Mouse (Mus musculus) ovary, postnatal 14 days (tissue): ENCODE measurements at regions not wholly inside any gene's neighbourhood (a gene's known extent, or its start where the extent isn't known, plus 50 kb on each side); places are given as distances from the start of the nearest gene placed in this dataset.
A peak's percentile ranks its signal among the peaks of the same experiment; 100 is the strongest.

ENCODE experiments used
- DNase-seq: peaks from one replicate; pipeline ENCODE4 v3.0.0; 2022; ENCODE audit warnings: low spot score

DNA sequence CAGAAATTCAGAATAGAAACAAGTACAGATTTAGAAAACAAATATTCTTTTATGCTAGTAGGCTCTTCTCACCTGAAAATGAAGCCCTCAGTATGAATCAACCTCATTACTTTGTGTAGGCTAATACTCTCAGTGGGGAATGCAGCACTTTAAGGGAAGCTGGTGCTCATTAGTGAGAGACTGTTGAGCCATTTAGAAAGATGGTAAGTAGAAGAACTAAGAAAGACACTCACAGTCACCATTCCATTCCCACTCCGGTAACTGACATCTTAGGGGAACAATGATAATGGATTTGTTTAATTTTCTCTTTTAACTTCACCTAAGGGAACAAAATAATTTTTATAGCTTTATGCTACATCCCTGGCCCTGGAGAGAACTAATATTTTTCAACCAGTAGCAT is 648.0 kb upstream of the Nova1 start:
- no peak for DNase-seq

DNA sequence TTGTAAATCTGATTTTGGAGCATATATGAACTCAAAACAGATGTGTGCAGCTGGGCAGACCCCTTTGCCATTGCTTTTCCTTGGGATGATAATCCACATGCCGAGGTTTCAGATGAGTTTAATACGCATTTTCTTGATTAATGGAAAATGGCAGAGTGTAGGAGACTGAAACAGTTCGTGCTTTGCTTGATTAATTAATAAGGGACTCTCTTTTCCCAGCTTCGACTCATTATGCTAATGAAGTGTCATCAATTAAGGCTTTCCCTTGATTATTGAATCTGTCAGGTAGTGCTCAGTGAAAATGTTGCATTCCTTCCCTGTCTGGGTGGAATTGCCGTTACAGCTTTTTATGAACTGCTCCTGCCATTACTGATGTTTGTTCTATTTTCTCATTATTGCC is 647.2 kb upstream of the Nova1 start:
- no peak for DNase-seq

DNA sequence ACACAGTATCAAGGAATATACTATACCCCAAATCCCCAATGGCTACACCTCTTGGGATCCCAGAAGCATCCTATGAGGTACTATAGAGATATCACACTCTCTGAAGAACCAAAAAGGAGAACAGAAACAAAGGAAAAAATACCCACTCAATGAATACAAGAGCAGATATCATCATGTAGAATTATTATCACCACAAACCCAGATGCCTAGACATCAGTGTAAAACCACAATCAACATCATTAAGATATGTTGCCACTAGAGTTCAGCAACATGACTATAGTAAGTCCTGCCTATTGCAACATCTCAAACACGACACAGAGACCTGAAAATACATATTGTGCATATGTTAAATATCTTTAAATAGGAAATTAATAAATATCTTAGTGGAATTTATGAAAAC is 612.9 kb upstream of the Nova1 start:
- no peak for DNase-seq

DNA sequence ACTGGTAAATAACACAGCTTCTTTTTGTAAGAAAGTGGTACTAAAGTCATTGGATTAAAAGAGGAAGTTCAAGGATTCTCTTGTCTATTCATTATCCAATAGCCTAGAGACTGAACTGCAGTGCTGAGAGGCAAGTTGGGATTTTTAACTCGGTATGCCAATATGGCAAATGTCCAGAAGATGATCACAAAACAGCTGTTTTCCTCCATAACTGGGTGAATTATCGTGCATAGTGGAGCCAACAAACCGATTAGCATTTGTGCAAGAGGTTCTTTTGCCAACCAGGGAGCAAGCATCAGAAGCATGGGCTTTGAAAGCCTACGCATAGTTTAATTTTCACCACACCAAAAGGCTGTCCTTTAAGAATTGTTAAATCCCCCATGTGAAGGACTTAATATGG is 593.5 kb upstream of the Nova1 start:
- no peak for DNase-seq

DNA sequence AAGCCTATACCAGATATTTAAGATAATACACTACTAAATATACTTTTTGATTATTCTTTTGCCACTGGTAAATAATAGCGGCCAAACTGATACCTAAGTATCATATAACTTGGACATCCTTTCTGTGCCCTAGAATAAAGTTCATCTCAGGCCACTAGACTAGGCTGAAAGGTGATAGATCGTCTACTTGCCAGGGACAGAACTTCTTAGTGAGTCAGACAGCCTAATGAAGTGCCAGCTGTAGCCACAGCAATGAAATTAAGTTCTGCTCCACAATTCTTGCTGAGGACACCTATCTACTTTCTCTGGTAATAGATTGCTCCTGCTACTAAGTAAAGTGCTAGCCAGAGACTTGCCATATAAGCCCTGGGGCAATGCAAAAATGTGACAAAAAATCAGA is 587.8 kb upstream of the Nova1 start:
- no peak for DNase-seq

DNA sequence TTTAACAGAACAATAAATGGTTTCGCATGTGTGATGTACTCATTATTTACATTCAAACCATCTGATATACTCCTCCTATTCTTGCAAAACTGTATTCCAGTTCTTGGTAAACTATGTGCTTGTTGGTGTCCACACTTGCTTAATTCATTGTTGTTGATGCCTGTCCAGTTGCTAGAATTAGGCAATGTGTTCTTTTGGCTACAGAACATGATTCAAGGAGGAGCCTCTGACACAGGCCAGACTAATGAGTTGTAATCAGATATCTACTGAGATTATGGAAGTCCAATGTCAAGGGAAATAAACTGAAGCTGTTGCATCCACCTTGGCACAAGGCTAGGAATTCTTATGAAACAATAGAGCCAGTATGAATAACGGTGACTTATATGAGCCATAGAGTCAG is 587.4 kb upstream of the Nova1 start:
- no peak for DNase-seq

DNA sequence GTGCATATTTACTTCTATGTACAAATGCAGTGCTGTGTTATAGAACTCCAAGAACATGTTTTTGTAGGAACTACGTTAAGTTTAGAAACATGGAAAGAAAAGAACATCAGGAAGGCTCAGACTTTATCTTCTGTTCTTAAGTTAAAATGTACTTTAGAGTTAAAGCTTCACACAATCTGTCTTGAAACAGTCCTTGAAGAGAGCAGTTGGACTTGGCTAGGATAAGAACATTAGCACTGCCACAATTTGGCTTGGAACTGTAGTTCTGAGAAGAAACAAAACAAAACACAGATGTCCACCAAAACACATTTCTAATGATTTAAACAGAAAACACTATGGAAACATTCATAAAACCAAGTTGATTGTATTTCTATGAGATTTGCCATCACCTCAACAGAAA is 564.5 kb upstream of the Nova1 start:
- no peak for DNase-seq

DNA sequence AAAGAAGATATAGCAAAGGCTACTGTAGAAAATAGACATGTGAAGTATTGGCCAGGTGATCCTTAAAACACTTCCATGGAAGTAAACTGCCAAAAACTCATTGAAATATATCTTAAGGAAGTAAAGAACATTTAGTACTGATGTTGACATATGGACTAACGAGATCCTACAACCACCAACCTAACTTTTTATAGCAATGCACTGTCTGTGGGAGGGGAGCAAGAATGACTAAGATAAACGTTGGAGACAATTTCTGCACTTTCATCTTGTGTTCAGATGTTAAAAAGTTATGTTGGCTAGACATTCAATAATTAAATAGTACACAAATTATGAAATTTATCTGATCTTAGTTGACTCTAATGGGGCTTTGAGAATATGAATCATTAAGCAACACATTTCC is 534.5 kb upstream of the Nova1 start:
- DNase-seq = no peak

DNA sequence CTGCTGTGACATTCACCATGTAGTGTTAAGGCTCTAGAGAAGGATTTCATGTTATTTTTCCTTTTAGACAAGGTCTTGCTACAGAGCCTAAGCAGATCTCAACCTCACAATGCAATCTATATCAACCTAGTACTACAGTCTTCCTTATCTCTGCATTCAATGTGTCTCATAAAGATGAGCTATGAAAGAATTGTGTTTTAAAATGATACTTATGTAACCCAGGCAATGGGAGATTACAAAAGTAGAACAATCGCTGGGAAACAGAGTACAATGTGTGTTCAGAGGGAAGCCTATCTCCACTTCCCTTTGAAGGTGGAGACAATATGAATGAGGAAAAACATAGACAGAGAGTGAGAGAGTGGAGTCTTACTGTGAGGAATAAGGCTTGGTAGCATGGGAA is 532.5 kb upstream of the Nova1 start:
- DNase-seq = no peak

DNA sequence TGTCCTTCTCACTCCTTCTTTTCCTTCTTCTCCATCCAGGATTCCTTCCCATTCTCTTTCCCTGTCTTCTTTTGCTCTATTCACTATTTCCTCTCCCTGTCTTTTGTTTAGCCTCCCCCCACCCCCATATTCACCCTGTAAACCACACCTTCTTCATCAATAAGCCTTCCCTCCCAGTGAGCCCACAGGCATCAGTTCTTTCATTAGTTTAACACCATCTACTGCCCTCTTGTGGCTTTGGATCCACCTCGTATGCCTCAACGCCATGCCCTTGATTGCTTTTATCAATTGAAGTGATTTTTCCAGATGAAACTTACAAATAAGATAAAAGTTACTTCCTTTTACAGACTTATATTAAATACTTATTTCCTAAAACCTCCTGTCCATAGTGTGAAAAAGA is 494.7 kb upstream of the Nova1 start:
- no peak for DNase-seq

DNA sequence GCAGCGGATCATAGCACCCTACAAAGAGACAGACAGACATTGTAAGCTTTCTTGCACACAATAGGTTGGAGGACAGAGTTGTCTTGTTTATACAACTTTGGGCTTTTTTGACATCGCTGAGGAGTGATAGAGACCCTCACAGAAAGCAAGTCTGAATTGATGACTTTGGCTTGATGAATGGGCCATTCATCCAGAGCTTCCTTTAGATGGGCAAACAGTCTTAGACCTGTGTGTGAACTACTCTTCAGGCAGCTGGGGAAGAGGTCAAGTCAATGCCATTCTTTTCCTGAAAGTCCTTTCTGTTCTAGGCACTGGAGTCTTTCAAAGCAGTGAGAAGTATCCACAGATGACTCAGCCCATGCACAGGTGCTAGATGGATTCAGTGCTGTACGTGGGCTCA is 457.2 kb upstream of the Nova1 start:
- DNase-seq = no peak

DNA sequence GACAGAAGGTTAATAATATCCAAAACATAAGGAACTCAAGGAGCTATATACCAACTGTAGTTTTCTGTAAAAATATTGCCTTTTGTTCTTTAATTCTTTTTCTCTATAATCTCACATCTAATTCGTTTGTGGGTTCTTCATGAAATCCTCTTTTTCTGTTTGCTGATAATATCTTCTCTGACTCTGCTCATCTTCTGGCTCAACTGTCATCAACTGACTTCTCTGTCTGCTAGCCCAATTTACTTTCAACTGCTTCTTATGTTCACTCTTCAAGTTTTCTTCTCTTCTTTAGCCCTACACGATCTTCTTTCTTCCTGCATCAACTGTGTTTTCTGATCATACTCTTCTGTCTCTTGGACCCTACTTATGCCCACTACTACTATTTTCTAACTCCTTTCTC is 453.6 kb upstream of the Nova1 start:
- DNase-seq = no peak

DNA sequence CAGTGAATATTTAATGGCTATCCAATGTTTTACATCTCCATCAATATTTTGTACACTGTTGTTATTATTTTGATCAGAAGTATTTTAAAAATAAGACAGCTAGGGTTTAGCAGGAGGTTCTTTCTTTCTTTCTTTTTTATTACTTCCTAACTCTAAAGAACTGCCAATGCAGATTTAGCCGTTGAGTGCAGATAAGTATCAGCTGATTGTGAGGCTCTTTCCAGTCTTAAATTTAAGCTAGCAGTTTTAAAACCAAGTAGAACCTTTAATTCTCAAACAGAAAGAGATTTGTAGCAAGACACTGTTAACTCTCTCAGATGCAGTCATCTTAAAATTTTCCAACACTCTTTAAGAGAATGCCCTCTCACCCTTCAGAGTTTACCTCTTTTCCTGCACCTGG is 445.4 kb upstream of the Nova1 start:
- no peak for DNase-seq

DNA sequence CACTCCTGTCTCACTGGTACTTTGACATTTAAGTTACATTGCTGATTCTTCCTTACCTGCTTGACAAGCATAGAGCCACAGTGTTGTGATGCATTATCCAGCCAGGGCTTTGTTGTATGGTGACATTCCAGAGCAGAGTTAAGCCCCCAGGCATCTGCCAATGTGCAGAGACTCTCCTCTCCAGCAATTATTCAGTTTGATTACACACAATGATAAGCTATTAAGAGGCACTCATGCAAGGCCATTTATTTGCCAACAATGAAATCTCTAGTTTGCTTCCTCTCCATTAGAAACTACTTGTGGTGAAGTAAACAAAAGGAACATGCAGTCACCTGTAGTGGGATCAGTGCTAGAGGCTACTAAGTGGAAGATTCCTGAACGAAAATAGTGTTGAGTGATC is 444.7 kb upstream of the Nova1 start:
- DNase-seq = no peak

DNA sequence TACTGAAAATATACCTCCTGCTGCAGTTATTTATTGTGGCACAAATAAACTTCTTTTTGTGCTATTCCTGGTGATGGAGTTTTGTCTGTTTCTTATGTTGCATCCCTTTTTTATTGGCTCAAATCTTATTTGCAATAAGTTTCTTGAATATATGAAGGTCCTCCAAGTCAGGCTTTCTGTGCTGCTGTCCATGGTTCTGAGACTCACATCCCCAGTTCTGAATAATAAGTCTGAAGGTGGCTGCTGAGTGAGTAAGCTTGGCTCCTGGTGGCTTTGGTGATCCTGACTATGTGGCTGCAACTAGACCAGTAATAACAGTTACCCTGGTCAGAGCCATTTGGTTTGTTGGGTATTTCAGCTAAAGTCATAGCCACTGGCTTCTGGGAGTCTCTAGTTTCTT is 433.6 kb upstream of the Nova1 start:
- DNase-seq = no peak

DNA sequence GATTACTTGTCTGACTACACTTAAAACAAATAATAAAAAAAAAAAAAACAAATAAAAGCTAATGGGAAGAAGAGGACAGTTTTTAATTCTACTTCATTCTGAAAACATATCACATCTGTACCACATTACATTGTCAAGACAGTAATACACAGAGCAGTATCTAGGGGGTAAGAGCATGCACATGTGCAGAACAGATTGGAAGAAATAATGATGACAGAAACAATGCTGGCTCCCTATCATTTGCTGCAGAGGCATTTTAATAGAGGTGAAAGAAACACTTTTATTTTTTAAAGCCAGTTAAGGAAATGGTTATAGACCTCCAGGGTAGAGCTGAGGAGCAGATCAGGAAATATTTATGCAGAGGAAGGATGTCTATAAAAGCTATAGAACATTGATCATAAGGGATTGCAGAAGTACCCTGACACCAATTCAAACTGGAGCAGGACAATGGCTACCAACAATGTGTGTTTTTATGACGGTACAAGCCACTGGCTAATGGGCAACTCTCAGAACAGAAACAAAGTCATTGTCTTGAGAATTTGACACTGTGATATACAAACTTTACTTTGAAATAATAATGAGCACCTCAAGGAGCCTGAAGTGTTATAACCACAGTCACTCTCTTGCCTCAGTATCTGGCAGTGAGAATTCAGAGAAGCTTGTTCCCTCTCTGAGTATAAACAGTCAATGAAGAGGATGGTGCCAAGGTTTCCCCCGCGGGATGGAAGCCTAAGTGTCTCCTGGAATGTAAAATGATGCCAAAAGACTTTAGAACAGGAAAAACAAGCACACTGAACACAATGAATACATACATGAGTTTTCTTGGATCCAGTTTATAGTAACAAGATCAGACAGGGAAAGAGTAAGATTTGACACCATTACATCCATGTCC is 425.1 kb upstream of the Nova1 start:
- DNase-seq = no peak

DNA sequence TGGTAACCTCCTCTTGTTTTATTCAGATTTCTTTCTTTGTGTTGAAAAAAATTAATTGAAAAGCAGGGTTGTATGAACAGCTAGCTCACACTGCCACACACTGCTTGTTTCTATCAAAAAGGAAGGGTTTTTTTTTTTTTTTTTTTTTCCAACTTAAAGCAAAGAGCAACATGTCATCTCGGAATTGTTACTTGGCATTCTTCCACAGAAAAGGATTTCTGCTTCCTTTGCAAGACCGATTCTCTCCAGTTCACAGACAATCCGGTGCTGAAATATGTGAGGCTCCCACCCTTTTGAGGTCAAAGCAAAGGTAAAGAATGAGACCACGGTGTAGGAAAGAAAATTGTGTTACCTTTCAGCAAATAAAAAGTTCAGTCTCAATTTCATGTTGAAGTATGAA is 401.3 kb upstream of the Nova1 start:
- DNase-seq = no peak

DNA sequence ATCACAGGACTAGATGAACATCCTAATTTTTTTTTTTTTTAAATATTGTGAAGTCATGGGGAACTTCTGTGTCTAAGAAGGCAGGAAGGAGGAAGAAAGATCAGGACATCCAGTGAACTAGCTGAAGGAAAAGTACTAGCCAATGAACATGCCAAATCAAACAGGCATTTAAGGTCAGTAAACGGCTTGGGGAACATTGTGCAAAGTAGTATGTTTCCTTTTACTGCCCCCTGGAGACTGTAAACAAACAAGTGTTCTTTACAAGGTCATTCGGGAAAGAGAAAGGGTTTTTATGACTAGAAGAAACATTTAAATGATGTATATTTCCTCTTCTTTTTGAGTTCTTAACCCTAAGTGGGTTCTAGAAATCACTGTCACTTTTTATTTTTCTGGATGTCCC is 400.6 kb upstream of the Nova1 start:
- DNase-seq = no peak

DNA sequence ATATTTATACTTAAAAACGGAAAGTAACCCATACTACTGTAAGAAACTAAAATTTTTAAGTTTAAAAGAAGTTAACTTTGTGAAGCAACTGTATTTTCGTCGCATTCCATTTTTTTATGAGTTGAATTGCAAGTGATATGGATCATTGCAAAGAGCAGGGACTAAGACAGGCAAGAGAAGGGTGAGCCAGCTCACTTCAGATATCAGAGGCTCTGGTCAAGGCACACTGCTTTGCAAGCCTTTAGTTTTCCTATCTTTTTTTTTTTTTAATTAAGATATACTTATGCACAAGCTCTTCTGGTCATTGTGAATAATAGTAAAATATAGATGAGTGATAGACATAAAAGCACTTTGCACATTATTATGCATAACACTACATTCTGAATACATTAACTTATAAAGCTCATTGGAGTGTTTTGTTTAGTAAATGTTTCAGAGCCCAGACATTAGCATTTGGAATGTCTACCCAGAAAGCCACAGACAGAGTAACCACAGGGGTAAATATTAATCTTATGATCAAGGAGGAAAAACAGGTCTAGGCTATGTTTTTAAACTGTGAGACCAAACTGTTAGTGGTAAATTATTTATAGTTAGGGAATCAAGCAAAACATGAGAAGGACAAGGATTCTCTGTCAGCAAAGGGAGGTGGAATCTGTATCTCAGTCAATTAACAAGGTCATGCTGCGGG is 392.8 kb upstream of the Nova1 start:
- no peak for DNase-seq

DNA sequence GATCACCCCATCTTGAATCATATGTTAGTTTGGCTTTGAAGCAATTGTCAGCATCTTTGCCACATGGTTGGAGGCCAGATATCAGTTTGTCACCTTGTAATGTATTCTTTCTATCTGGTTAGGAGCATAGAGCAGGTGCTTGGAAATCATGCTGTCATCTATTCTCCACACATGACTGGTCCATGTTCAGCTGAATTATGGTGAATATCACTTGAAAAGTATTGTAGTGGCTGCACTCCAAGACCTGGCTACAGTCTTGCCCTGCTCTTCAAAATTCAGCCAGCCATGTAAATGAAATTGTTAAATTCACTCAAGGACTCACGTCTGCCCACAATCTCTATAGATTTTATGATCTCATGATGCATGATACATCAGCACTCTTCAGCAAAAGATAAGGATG is 384.2 kb upstream of the Nova1 start:
- no peak for DNase-seq

DNA sequence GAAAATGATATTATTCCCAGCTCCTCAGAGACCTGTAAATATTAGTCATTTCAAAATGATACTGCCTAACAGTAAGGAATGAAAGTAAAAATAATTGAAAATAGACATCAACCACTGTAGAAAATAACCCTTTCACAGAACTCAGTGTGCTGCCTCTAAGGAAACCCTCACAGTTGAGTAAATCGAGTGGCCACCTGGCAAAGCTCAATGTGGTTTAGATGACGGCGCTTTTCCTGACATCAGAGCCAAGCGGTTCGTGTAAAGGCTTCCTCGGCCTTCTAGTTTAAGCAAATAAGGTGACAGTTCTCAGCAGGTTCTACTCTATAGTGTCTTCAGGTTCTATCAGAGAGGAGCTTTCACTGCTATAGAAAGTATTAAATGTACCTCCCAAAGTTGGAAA is 379.9 kb upstream of the Nova1 start:
- no peak for DNase-seq

DNA sequence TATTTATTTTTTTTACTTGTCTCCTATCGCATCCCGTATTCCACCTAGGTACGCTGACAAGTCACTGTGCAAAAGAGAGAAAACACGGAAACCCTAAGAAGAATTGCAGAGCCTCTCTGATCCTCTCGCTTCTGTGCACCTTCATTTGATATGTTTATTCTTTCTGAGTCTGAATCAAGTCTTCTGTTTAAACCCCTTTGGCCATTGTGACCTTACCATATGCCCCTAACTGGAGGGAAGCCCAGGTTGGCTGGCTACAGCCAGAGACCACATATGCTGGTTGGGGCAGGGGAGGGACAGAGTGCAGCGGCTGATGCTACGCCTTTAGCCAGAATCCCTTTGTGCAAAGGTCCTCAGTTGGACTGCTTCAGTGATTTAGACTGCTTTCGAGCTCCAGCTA is 346.0 kb upstream of the Nova1 start:
- no peak for DNase-seq

DNA sequence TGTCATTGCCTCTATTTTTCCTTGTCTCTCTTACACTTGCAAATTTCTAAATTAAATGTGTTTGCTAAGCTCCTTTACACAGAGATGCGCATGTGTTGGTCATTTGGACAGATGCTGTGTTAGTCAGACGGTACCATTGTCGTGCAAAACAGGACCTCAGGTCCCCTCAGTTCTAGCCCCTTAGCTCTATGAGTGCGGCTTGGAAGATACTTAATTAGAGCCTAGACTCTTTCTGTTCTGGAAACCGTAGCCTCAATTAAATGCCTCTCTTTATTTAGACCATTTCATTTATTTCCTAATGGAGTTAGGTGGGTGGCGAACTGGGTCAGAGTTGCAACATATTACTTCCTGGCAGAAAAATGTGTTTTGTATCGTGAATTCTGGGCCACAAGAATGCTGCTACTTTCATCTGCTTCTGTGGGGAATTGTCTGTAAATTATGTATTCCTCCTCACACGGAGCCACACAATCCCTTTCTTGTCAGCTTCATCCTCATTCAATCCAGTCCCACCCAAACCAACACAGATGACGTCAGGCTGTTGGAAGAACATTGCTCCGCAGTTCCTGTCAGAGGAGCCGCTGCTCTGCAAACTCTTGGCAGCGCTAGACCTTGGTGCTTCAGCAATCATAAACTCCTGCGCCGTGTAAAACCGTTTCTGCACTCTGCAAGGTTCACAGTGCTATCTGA is 345.4 kb upstream of the Nova1 start:
- DNase-seq = peak; percentile 7
